ENCODE assay signal across 30 mouse cellular contexts in the genomic region with DNA sequence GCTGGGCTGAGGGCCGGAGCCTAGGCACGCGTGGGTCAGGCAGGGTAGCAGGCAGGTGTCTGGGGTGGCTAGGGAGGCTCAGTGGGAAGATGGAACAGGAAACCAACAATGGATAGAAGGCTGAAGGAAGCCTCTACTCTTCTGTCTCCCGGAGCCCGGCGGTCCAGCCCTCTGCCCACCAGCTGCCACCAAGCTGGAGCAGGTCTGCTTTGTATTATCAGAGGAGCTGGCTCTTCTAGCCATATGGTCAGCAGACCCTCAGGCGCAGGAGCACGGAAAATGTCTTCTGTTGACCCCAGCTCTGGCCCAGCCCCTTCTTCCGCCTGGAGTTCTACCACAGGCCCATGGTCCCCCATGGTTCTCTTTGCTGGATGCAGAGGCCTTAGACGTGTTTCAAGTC. TPM values are rescaled to one million over a fixed set of nuclear protein-coding genes. Genes with fewer than 3 reads are reported as not detected.
DNase-seq lines count a peak whose midpoint lies in the region; ATAC-seq and TF ChIP-seq lines count a peak whose summit lies in the region.
"Had no signal": no experiment of that assay in that cellular context is flagged by ENCODE, and none has a peak within 500 bp of the region (broad histone marks: within the 10 kb centered on the region; RNA-seq: fewer than 3 reads in every experiment).

No protein-coding gene starts in this region.

- H3K27ac ChIP-seq in limb, embryonic 10.5 days = peak overlapping the region; percentile 78
- H3K27ac ChIP-seq: embryonic facial prominence, embryonic 13.5 days; forebrain, embryonic 13.5 days; heart, adult 2 months; heart, embryonic 10.5 days; heart, embryonic 13.5 days; hindbrain, embryonic 14.5 days; hindbrain, postnatal 0 days had no signal

- peak; percentile 63 for DNase-seq in embryo, embryonic 10 days (ENCODE audit: low spot score)
- no peak for DNase-seq in embryo, embryonic 11 days
- DNase-seq in limb, embryonic 10.5 days (ENCODE audit: low spot score) = peak; percentile 74
- DNase-seq in heart, postnatal 14 days = no peak
- DNase-seq: adrenal gland, adult 2 months; adrenal gland, postnatal 14 days; cerebellum, adult 11 months; cerebellum, adult 2 months; cerebellum, adult 9-11 months; cerebellum, postnatal 25 days; gastrocnemius, postnatal 10 days; gastrocnemius, postnatal 36 days; heart, adult 2 months had no signal

- intact Hi-C loops in heart, postnatal 14 days (cut with DNase I) = no loop called here

- H3K9me3 ChIP-seq in E14TG2a.4 (ENCODE audit: low read length) = no peaks in the 10 kb centered on the region
- no peaks in the 10 kb centered on the region for H3K9me3 ChIP-seq in limb, embryonic 10.5 days (replicated peaks)
- H3K9me3 ChIP-seq: embryonic facial prominence, embryonic 13.5 days; heart, embryonic 10.5 days; heart, embryonic 13.5 days had no signal

- no peak for TF ChIP-seq CTCF in E14TG2a.4 (conservative IDR thresholded peaks at IDR 0.05; ENCODE audit: low read length)

- H3K4me3 ChIP-seq in E14TG2a.4 (replicated peaks; ENCODE audit: low read length) = peak overlapping the region; percentile 43; the same call in 1 of the 2 replicates
- H3K4me3 ChIP-seq in limb, embryonic 10.5 days = 0 out of 2 replicates have a peak overlapping the region, but pooled peaks have one; percentile 20
- H3K4me3 ChIP-seq: embryonic facial prominence, embryonic 13.5 days; erythroblast, embryonic 14.5 days; forebrain, embryonic 13.5 days; heart, adult 2 months; heart, embryonic 10.5 days; heart, embryonic 13.5 days had no signal

- H3K36me3 ChIP-seq in E14TG2a.4 (ENCODE audit: insufficient read depth, low read length) = peaks cover 6% of the 10 kb centered on the region
- no peaks in the 10 kb centered on the region for H3K36me3 ChIP-seq in limb, embryonic 10.5 days
- H3K36me3 ChIP-seq: embryonic facial prominence, embryonic 13.5 days; G1E; heart, embryonic 10.5 days; heart, embryonic 13.5 days had no signal

- H3K4me1 ChIP-seq in E14TG2a.4 (replicated peaks; ENCODE audit: low read depth, low read length) = peaks cover 65% of the 10 kb centered on the region
- peaks cover 64% of the 10 kb centered on the region for H3K4me1 ChIP-seq in limb, embryonic 10.5 days
- H3K4me1 ChIP-seq: forebrain, embryonic 13.5 days had no signal

- ATAC-seq in activated CD4-positive, CD25-positive, alpha-beta regulatory T cell, adult 4 months = no peak
- ATAC-seq: forebrain, embryonic 13.5 days; forebrain, embryonic 16.5 days; hindbrain, postnatal 0 days; inflammation-experienced regulatory T-cells, adult 6 months; intestine, embryonic 16.5 days; Patski had no signal

- H3K27me3 ChIP-seq in E14TG2a.4 (ENCODE audit: insufficient read depth, low read length) = peaks cover 8% of the 10 kb centered on the region; the same call in 1 of the 2 replicates
- peaks cover 13% of the 10 kb centered on the region for H3K27me3 ChIP-seq in limb, embryonic 10.5 days (ENCODE audit: low read depth, poor library complexity, severe bottlenecking)
- H3K27me3 ChIP-seq: embryonic facial prominence, embryonic 13.5 days had no signal

- WGBS in limb, embryonic 10.5 days = 48% methylated on average over 10 of the region's 10 CpGs

RNA-seq across cellular contexts. Expression of gene Ngfr, which starts 22.2 kb away (rescaled TPM):
- polyA plus RNA-seq in limb, embryonic 10.5 days (2016; fragmentation: Nextera tagmentation; extraction: Ambion mirVana) = 9.7 and 16.3 TPM in 2 replicates
- not detected for polyA plus RNA-seq in activated CD4-positive, CD25-positive, alpha-beta regulatory T cell, adult 4 months (2017; shearing (Covaris generic))
- 1 to 10 TPM; 1.1 to 2.0 TPM for total RNA-seq in heart, postnatal 14 days (2021)
- total RNA-seq: common myeloid progenitor, adult 5-6 weeks; granulocyte monocyte progenitor cell, adult 5-6 weeks; hematopoietic stem cell, adult 5-6 weeks had no signal
- polyA plus RNA-seq: G1E; inflammation-experienced regulatory T-cells, adult 6 months had no signal

RNA-seq across cellular contexts. Expression of gene Nxph3, which starts 51.0 kb away (rescaled TPM):
- polyA plus RNA-seq in limb, embryonic 10.5 days (2016; fragmentation: Nextera tagmentation; extraction: Ambion mirVana) = 0.38 and 0.66 TPM in 2 replicates
- not detected for polyA plus RNA-seq in activated CD4-positive, CD25-positive, alpha-beta regulatory T cell, adult 4 months (2017; shearing (Covaris generic))
- total RNA-seq in heart, postnatal 14 days (2021) = under 1 TPM; 0.37 to 0.93 TPM
- total RNA-seq: common myeloid progenitor, adult 5-6 weeks; granulocyte monocyte progenitor cell, adult 5-6 weeks; hematopoietic stem cell, adult 5-6 weeks had no signal
- polyA plus RNA-seq: erythroblast, embryonic 14.5 days; G1E; inflammation-experienced regulatory T-cells, adult 6 months had no signal

Comparison
In these comparisons a context has a peak if more than half of its experiments do, and no peak if none do; other contexts are left out.
1. DNase-seq: peak in embryo, embryonic 10 days (single experiment) and limb, embryonic 10.5 days (single experiment); none in embryo, embryonic 11 days (single experiment) and heart, postnatal 14 days (0 of 2).